Mouse (Mus musculus): Measurements from ENCODE around the gene Wdr73. TPM values are rescaled to one million over a fixed set of nuclear protein-coding genes. Genes with fewer than 3 reads are reported as not detected.
"Not testable (repeated sequence)": the region's sequence is repeated elsewhere in the genome, so short reads cannot be mapped to it uniquely, and the experiment has no call there.

Gene Wdr73
- 27.1 and 39.6 TPM in 2 replicates for polyA plus RNA-seq (2016; fragmentation: Nextera tagmentation; extraction: Ambion mirVana)

DNA sequence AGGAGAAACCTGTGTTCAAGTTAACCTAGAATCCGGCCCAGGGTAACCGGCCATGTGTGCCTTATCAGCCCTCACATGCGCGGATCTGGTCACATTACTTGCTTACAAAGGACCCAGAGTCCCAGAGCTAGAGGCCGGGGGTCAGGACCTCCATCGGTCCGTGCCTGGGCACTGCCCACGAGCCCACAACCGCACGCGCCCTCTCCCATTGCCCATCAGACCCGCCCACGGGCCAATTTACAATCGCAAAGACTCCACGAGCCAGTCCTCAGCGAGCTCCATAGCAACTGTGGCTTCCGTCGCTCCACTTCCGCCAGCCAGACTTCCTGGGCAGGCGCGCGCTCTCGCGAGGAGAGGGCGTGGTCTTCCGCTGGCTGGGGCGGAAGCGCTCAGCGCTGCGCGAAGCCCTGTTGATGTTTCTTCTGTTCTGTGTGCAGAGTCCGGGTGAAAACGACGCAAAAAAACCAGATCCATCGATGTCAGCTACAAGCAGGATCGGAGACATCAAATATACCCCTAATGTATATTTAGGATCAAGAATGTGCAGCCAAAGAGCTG, at the start of gene Wdr73:
Gene Wdr73, minus strand, starts transcription at position 326 of the 558 bp plus-strand sequence.
- peak; percentile 97 for DNase-seq (ENCODE audit: low spot score)
- under 1% methylated on average over 36 of the region's 36 CpGs for WGBS
- H3K4me1 ChIP-seq: peaks cover 31% of the 10 kb centered on the region
- no peaks in the 10 kb centered on the region for H3K9me3 ChIP-seq
- H3K4me3 ChIP-seq: peak within 1 kb of the TSS; percentile 86
- H3K36me3 ChIP-seq: peaks cover 35% of the 10 kb centered on the region
- peak within 1 kb of the TSS; percentile 91 for H3K27ac ChIP-seq
- peaks cover 5% of the 10 kb centered on the region; the same call in 1 of the 2 replicates for H3K27me3 ChIP-seq (ENCODE audit: insufficient read depth, poor library complexity, severe bottlenecking)

GRCm38 (mm10) chr7:80947445-80948350, 46.6 kb upstream of the Wdr73 start, which contains the start of gene Sec11a:
TSS of gene Sec11a (minus strand) at chr7:80947780.
- Histone ChIP-seq H3K27me3 (ENCODE audit: insufficient read depth, poor library complexity, severe bottlenecking) (no peaks in the 10 kb centered on the region), H3K36me3 (peaks cover 22% of the 10 kb centered on the region; the same call in 1 of the 2 replicates), H3K4me1 (peaks cover 11% of the 10 kb centered on the region), H3K27ac (peak within 1 kb of the TSS; percentile 99), H3K4me3 (peak within 1 kb of the TSS; percentile 92), H3K9me3 (no peaks in the 10 kb centered on the region)
- WGBS: 2% methylated on average over 44 of the region's 44 CpGs
- DNase-seq (ENCODE audit: low spot score): peak; percentile 97

DNA sequence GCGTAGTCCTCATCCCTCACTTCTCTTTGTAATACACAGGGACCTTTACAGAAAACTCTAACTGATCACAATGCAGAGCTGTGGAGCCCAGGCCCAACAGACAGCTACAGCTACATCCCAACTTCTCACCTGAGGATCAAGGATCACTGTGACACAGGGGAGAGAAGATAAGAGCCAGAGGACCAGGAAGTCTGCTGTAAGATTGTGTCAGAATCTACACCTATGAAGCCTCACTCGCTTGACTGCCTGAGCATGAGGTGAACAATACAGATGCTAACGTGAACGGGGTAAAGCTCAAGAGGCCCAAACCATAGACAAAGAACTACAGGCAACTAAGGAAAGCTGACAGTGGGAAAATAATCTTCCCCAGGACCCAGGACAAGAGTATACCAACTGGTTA, 38.7 kb upstream of the Wdr73 start:
- H3K27ac ChIP-seq: no peak overlapping the region
- no peak for DNase-seq (ENCODE audit: low spot score)
- peaks cover 27% of the 10 kb centered on the region for H3K36me3 ChIP-seq
- H3K9me3 ChIP-seq: no peaks in the 10 kb centered on the region
- no peaks in the 10 kb centered on the region for H3K27me3 ChIP-seq (ENCODE audit: insufficient read depth, poor library complexity, severe bottlenecking)
- peaks cover 8% of the 10 kb centered on the region; the same call in 1 of the 2 replicates for H3K4me1 ChIP-seq
- H3K4me3 ChIP-seq: no peak overlapping the region
- WGBS: 93% methylated on average over 4 of the region's 4 CpGs

GRCm38 (mm10) chr7:80937304-80937666, 36.2 kb upstream of the Wdr73 start:
- peaks cover 38% of the 10 kb centered on the region for H3K36me3 ChIP-seq
- H3K4me3 ChIP-seq; H3K9me3 ChIP-seq; H3K27me3 ChIP-seq (ENCODE audit: insufficient read depth, poor library complexity, severe bottlenecking); DNase-seq (ENCODE audit: low spot score); H3K4me1 ChIP-seq; H3K27ac ChIP-seq: not testable (repeated sequence)

DNA sequence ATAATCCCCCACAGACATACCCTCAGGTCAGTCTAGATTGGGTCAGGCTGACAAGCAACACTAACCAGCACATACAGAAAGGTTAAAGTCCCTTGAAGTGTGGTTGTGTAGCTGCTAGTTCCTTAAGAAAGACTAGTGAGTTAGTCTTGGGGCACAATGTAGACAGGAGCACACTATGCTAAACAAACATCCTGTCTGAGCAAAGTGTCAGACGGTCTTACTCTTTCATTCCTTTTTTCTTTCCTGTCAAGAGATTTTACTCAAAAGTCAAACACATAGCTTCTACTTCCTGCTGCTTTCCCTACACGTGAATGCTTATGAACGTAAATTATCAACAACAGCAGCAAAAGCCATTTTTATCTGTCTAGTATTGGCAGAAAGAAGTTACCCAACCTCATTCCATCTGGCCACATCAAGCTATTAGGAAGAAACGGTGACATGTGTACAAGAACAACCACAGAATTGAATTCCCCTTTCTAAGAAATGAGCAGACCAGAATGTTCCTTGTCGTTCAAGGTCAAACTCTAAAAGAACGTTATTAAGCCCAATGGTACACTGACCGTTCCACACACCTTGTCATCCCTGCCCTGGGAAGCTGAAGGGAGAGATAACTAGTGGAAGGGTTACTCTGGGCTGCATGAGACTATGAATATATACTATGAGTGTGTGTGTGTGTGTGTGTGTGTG, 35.7 kb upstream of the Wdr73 start:
- DNase-seq (ENCODE audit: low spot score); H3K4me1 ChIP-seq; H3K27ac ChIP-seq; H3K27me3 ChIP-seq (ENCODE audit: insufficient read depth, poor library complexity, severe bottlenecking); H3K4me3 ChIP-seq; H3K9me3 ChIP-seq: not testable (repeated sequence)
- H3K36me3 ChIP-seq: peaks cover 41% of the 10 kb centered on the region
- 62% methylated on average over 7 of the region's 7 CpGs for WGBS

- Histone ChIP-seq H3K27ac (no peak overlapping the region), H3K4me1 (peaks cover 4% of the 10 kb centered on the region; the same call in 1 of the 2 replicates), H3K4me3 (no peak overlapping the region), H3K9me3 (no peaks in the 10 kb centered on the region), H3K27me3 (ENCODE audit: insufficient read depth, poor library complexity, severe bottlenecking) (no peaks in the 10 kb centered on the region), H3K36me3 (peaks cover 46% of the 10 kb centered on the region)
- WGBS: 100% methylated on average over 1 of the region's 1 CpGs
- DNase-seq (ENCODE audit: low spot score): no peak
These were observed 34.8 kb upstream of the Wdr73 start for GRCm38 (mm10) chr7:80935834-80936233.

GRCm38 (mm10) chr7:80932777-80933176, 31.7 kb upstream of the Wdr73 start:
- no peak overlapping the region for H3K4me3 ChIP-seq
- H3K27ac ChIP-seq: no peak overlapping the region
- H3K4me1 ChIP-seq: peaks cover 2% of the 10 kb centered on the region; the same call in 1 of the 2 replicates
- H3K27me3 ChIP-seq (ENCODE audit: insufficient read depth, poor library complexity, severe bottlenecking): no peaks in the 10 kb centered on the region
- WGBS: 86% methylated on average over 1 of the region's 1 CpGs
- H3K9me3 ChIP-seq: no peaks in the 10 kb centered on the region
- H3K36me3 ChIP-seq: peaks cover 43% of the 10 kb centered on the region
- DNase-seq (ENCODE audit: low spot score): no peak

- H3K9me3 ChIP-seq: no peaks in the 10 kb centered on the region
- H3K4me1 ChIP-seq: no peaks in the 10 kb centered on the region
- H3K36me3 ChIP-seq: peaks cover 54% of the 10 kb centered on the region
- no peak overlapping the region for H3K4me3 ChIP-seq
- DNase-seq (ENCODE audit: low spot score): no peak
- WGBS: 88% methylated on average over 8 of the region's 8 CpGs
- no peak overlapping the region for H3K27ac ChIP-seq
- no peaks in the 10 kb centered on the region for H3K27me3 ChIP-seq (ENCODE audit: insufficient read depth, poor library complexity, severe bottlenecking)
These were observed 30.6 kb upstream of the Wdr73 start for GRCm38 (mm10) chr7:80931618-80932207.

GRCm38 (mm10) chr7:80923165-80923564, 22.1 kb upstream of the Wdr73 start:
- H3K27ac ChIP-seq: no peak overlapping the region
- H3K27me3 ChIP-seq (ENCODE audit: insufficient read depth, poor library complexity, severe bottlenecking): no peaks in the 10 kb centered on the region
- H3K36me3 ChIP-seq: peaks cover 70% of the 10 kb centered on the region
- DNase-seq (ENCODE audit: low spot score): no peak
- no peaks in the 10 kb centered on the region for H3K4me1 ChIP-seq
- WGBS: 66% methylated on average over 2 of the region's 2 CpGs
- no peaks in the 10 kb centered on the region for H3K9me3 ChIP-seq
- no peak overlapping the region for H3K4me3 ChIP-seq

- H3K27ac ChIP-seq: no peak overlapping the region
- H3K4me1 ChIP-seq: no peaks in the 10 kb centered on the region
- H3K36me3 ChIP-seq: peaks cover 70% of the 10 kb centered on the region
- 82% methylated on average over 5 of the region's 5 CpGs for WGBS
- no peaks in the 10 kb centered on the region for H3K27me3 ChIP-seq (ENCODE audit: insufficient read depth, poor library complexity, severe bottlenecking)
- no peak for DNase-seq (ENCODE audit: low spot score)
- no peaks in the 10 kb centered on the region for H3K9me3 ChIP-seq
- no peak overlapping the region for H3K4me3 ChIP-seq
These were observed 18.6 kb upstream of the Wdr73 start for GRCm38 (mm10) chr7:80919647-80920008.

DNA sequence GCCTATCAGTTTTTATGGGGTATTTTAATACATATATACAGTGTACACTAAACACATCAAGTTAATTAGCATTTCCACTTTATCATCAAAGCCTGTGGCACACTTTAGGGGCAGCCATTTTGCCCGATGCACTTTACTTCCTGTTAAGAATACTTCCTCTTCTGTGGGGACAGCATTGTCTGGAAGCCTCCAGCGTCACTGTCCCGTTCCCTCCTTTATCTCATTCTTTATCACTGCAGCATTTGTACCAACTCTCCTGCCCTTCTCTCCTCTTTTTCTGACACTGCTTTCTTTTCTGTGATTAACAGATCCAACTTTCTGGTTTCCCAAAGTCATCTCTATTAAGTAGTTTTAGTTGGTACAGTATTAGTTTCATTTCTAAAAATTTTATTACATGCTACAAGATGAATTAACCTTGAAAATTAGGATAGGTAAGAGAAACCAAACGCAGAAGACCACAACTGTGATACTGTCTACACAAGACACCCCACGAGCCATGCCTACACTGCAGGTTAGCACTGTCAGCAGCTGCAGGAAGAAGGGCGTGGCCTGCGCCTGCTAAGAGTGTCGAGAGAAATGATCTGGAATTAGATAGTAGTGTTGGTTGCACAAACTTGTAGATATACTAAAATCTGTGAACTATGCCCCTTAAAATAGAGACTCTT, 18.0 kb upstream of the Wdr73 start:
- Histone ChIP-seq H3K9me3 (no peaks in the 10 kb centered on the region), H3K36me3 (peaks cover 70% of the 10 kb centered on the region), H3K27ac (no peak overlapping the region), H3K4me1 (no peaks in the 10 kb centered on the region), H3K4me3 (no peak overlapping the region), H3K27me3 (ENCODE audit: insufficient read depth, poor library complexity, severe bottlenecking) (no peaks in the 10 kb centered on the region)
- WGBS: 66% methylated on average over 8 of the region's 8 CpGs
- no peak for DNase-seq (ENCODE audit: low spot score)

GRCm38 (mm10) chr7:80917916-80918465, 16.9 kb upstream of the Wdr73 start:
- Histone ChIP-seq H3K4me3 (no peak overlapping the region), H3K27ac (no peak overlapping the region), H3K4me1 (no peaks in the 10 kb centered on the region), H3K27me3 (ENCODE audit: insufficient read depth, poor library complexity, severe bottlenecking) (no peaks in the 10 kb centered on the region), H3K36me3 (peaks cover 75% of the 10 kb centered on the region), H3K9me3 (no peaks in the 10 kb centered on the region)
- WGBS: 76% methylated on average over 4 of the region's 4 CpGs
- DNase-seq (ENCODE audit: low spot score): no peak

All from heart, embryonic 10.5 days (tissue).